Mouse (Mus musculus) limb, embryonic 13.5 days (tissue): ENCODE measurements around the gene Gm5617. TPM values are rescaled to one million over a fixed set of nuclear protein-coding genes. Genes with fewer than 3 reads are reported as not detected.
A peak's percentile ranks its signal among the peaks of the same experiment; 100 is the strongest.

ENCODE experiments used
- ATAC-seq: fragments of 200-750 bp; cut with Nextera tagmentation; 2 replicates; pipeline ENCODE4 v1.8.0; 2017; ENCODE audit warnings: low read depth, moderate number of reproducible peaks, moderate TSS enrichment; ENCODE audit not compliant: low FRiP score
- H3K27ac ChIP-seq: fragments of 300-500 bp; sonication (generic); 2 replicates; pipeline ENCODE4 v1.5.1; 2015; ENCODE audit warnings: inconsistent platforms, mild to moderate bottlenecking, moderate library complexity
- H3K27me3 ChIP-seq: fragments of 300-500 bp; sonication (generic); 2 replicates; pipeline ENCODE4 v1.6.1; 2015; ENCODE audit warnings: mild to moderate bottlenecking, inconsistent platforms
- H3K36me3 ChIP-seq: fragments of 300-500 bp; sonication (generic); 2 replicates; pipeline ENCODE4 v1.6.1; 2015; ENCODE audit warnings: inconsistent platforms, mild to moderate bottlenecking, moderate library complexity
- H3K4me1 ChIP-seq: fragments of 300-500 bp; sonication (generic); 2 replicates; pipeline ENCODE4 v1.6.1; 2015; ENCODE audit warnings: inconsistent platforms
- H3K4me2 ChIP-seq: fragments of 300-500 bp; sonication (generic); replicated peaks from 2 replicates; pipeline ENCODE4 v1.6.1; 2015; ENCODE audit warnings: inconsistent platforms, mild to moderate bottlenecking, moderate library complexity
- H3K4me3 ChIP-seq: fragments of 300-500 bp; sonication (generic); 2 replicates; pipeline ENCODE4 v1.5.1; 2015; ENCODE audit warnings: moderate library complexity, mild to moderate bottlenecking, inconsistent platforms
- H3K9ac ChIP-seq: fragments of 300-500 bp; sonication (generic); 2 replicates; pipeline ENCODE4 v1.6.1; 2015; ENCODE audit warnings: mild to moderate bottlenecking, inconsistent platforms
- H3K9me3 ChIP-seq: fragments of 300-500 bp; sonication (generic); 2 replicates; pipeline ENCODE4 v1.6.1; 2016; ENCODE audit warnings: inconsistent platforms
- WGBS: fragments of 180-500 bp; shearing (Covaris S2); methylation state at CpG from one replicate; pipeline ENCODE4 v1.1.7; 2015; 5-methylcytosine and 5-hydroxymethylcytosine counted together
- microRNA-seq: library from miRNA; unstranded; fragments of <30 nt; microRNA quantifications from one replicate; pipeline ENCODE4, GENCODE M21; 2016
- polyA plus RNA-seq: library from polyadenylated mRNA; unstranded; fragments of >200 nt; fragmentation: Nextera tagmentation; extraction: Ambion mirVana; gene quantifications from 2 replicates; pipeline ENCODE4 v1.2.1, GENCODE M21; 2015

Gm5617 gene
- polyA plus RNA-seq, 1 experiment from 2014 or later, result 34.1 TPM

DNA sequence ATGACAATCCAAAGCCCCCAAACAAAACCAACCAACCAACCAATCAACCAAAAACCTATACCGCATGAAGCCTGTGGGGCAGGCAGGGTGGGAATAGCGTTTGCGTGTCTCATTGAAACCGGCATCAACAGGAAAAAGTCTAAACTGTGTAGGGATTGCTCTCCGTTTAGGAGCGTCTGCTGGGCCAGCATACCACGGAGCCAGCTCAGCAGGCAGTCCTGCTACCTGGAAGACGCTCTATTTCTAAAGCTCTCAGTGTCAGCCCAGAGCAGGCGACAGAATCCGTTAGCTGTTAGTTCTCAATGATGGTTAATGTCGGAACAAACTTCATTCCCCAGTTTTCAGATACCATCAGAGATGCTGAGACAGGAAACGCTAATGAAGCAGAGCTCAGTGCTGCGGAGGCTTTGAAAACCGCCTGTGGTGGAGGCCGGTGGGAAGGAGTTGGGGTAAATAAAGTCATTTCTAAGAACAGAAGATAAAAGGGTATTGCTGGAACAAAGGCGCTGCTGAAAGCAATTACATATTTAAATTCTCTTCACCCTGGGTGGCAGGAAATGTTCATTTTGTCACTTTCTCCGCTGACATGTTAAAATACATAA is 42.9 kb downstream of the Gm5617 start:
- ATAC-seq, result no peak
- Histone ChIP-seq H3K27ac (no peak overlapping the region), H3K27me3 (peaks cover 5% of the 10 kb centered on the region; the same call in 1 of the 2 replicates), H3K4me1 (peaks cover 11% of the 10 kb centered on the region), H3K4me2 (peak overlapping the region; percentile 62), H3K9me3 (peaks cover 19% of the 10 kb centered on the region; the same call in 1 of the 2 replicates), H3K9ac (peak overlapping the region; percentile 51; the same call in 1 of the 2 replicates), H3K4me3 (peak overlapping the region; percentile 31), H3K36me3 (no peaks in the 10 kb centered on the region)
- 4% methylated on average over 17 of the region's 17 CpGs for WGBS

DNA sequence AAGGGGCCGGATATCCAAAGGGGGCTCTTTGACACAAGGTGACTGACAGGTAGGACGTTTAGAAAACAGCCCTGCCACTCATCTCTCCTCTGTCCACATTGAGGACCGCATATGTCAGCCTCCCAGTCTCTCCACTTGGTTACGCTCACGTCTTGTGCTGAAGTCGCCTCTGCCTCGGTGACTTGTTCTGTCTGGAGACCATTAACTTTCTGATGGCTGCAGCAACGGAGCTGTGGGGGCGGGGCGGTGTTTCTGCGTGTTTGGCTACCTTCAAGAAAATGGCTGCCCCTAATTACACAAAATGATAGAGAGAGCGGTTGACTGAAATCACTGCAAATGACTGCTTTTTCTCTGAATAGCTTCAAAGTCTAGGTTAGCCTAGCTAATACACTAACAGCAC is 43.4 kb downstream of the Gm5617 start:
- ATAC-seq, result no peak
- Histone ChIP-seq H3K27me3 (peaks cover 5% of the 10 kb centered on the region; the same call in 1 of the 2 replicates), H3K36me3 (no peaks in the 10 kb centered on the region), H3K9ac (0 out of 2 replicates have a peak overlapping the region, but pooled peaks have one; percentile 51), H3K4me3 (peak overlapping the region; percentile 31), H3K27ac (no peak overlapping the region), H3K9me3 (peaks cover 19% of the 10 kb centered on the region; the same call in 1 of the 2 replicates), H3K4me1 (peaks cover 11% of the 10 kb centered on the region), H3K4me2 (peak overlapping the region; percentile 62)
- WGBS, result 6% methylated on average over 12 of the region's 12 CpGs

Small RNA genes within 50 kb of the gene (microRNA-seq; reads per million reads assigned to microRNA genes)
- not detected for gene Gm23653

Other genes starting within 250 kb of the Gm5617 start
- gene Nxpe2, start 142.0 kb upstream of the Gm5617 start, polyA plus RNA-seq, result 1.4 and 2.2 TPM in 2 replicates
- 106 and 114 TPM in 2 replicates for gene Rexo2, start 14.8 kb upstream of the Gm5617 start, polyA plus RNA-seq
- gene Rbm7, start 143 bp upstream of the Gm5617 start, polyA plus RNA-seq, result 130 and 136 TPM in 2 replicates
- 4.7 and 5.9 TPM in 2 replicates for gene Nnmt, start 109.7 kb downstream of the Gm5617 start, polyA plus RNA-seq